Mouse (Mus musculus) MEL (cell line): ENCODE results near the gene Myh6. TPM values are rescaled to one million over a fixed set of nuclear protein-coding genes. Genes with fewer than 3 reads are reported as not detected.

Source experiments
- DNase-seq: peaks from one replicate; pipeline ENCODE4 v3.0.0; 2011; ENCODE audit warnings: low read depth, low spot score
- H3K27ac ChIP-seq: 2 replicates; pipeline ENCODE4 v1.5.1; 2012; ENCODE audit warnings: low read depth, mild to moderate bottlenecking, control low read depth, low read length, moderate library complexity; ENCODE audit not compliant: control insufficient read depth
- H3K27me3 ChIP-seq, 2 experiments: fragments of 150-350 bp in 1 of 2; sonication (generic) in 1 of 2; 2 replicates each; pipeline ENCODE4 v1.6.1; 2012; ENCODE audit warnings: low read length in 2 of 2, mild to moderate bottlenecking in 2 of 2, improper control_type of control experiment in 1 of 2, moderate library complexity in 1 of 2; ENCODE audit not compliant: insufficient read depth in 2 of 2, control insufficient read depth in 1 of 2
- H3K36me3 ChIP-seq, 2 experiments: 2 replicates each; pipeline ENCODE4 v1.6.1; 2012 to 2014; ENCODE audit warnings: low read length in 2 of 2, improper control_type of control experiment in 1 of 2, inconsistent platforms in 1 of 2, mild to moderate bottlenecking in 1 of 2; ENCODE audit not compliant: insufficient read depth in 2 of 2, control insufficient read depth in 1 of 2
- H3K4me1 ChIP-seq, 2 experiments: fragments of 150-350 bp in 1 of 2; sonication (generic) in 1 of 2; 2 replicates each; pipeline ENCODE4 v1.6.1; 2012; ENCODE audit warnings: low read length in 2 of 2, improper control_type of control experiment in 1 of 2, mild to moderate bottlenecking in 1 of 2; ENCODE audit not compliant: insufficient read depth in 2 of 2, control insufficient read depth in 1 of 2
- H3K4me3 ChIP-seq, 2 experiments: fragments of 150-350 bp in 1 of 2; sonication (generic) in 1 of 2; 2 replicates each; pipeline ENCODE4 v1.5.1; 2012; ENCODE audit warnings: low read depth in 2 of 2, low read length in 2 of 2, mild to moderate bottlenecking in 2 of 2, moderate library complexity in 2 of 2, control low read depth in 1 of 2, improper control_type of control experiment in 1 of 2; ENCODE audit not compliant: control insufficient read depth in 1 of 2, insufficient read depth in 1 of 2
- H3K79me2 ChIP-seq: 2 replicates; pipeline ENCODE4 v1.6.1; 2012; ENCODE audit warnings: mild to moderate bottlenecking, low read length, moderate library complexity; ENCODE audit not compliant: control insufficient read depth, poor library complexity, insufficient read depth
- H3K9ac ChIP-seq: 2 replicates; pipeline ENCODE4 v1.6.1; 2012; ENCODE audit warnings: low read depth, mild to moderate bottlenecking, control low read depth, low read length, moderate library complexity; ENCODE audit not compliant: control insufficient read depth, poor library complexity, severe bottlenecking
- H3K9me3 ChIP-seq: fragments of 150-350 bp; sonication (generic); replicated peaks from 2 replicates; pipeline ENCODE4 v1.6.1; 2012; ENCODE audit warnings: mild to moderate bottlenecking, low read length, improper control_type of control experiment, moderate library complexity; ENCODE audit not compliant: insufficient read depth
- BHLHE40 ChIP-seq: IDR thresholded peaks from 2 replicates; pipeline ENCODE4 v1.6.1; 2012; ENCODE audit warnings: low read depth, mild to moderate bottlenecking, inconsistent platforms, low read length, improper control_type of control experiment, borderline replicate concordance
- CHD1 ChIP-seq: IDR thresholded peaks from 2 replicates; pipeline ENCODE4 v1.6.1; 2012; ENCODE audit warnings: low read depth, mild to moderate bottlenecking, inconsistent platforms, low read length, improper control_type of control experiment
- CHD2 ChIP-seq: IDR thresholded peaks from 2 replicates; pipeline ENCODE4 v1.6.1; 2011; ENCODE audit warnings: low read length, improper control_type of control experiment
- ELF1 ChIP-seq: IDR thresholded peaks from 2 replicates; pipeline ENCODE4 v1.6.1; 2014; ENCODE audit warnings: low read depth, mild to moderate bottlenecking, inconsistent platforms, low read length, improper control_type of control experiment, moderate library complexity
- EP300 ChIP-seq, 2 experiments: IDR thresholded peaks; 2 replicates each; pipeline ENCODE4 v1.6.1; 2011; ENCODE audit warnings: improper control_type of control experiment in 2 of 2, low read length in 2 of 2, low read depth in 1 of 2, mild to moderate bottlenecking in 1 of 2
- ETS1 ChIP-seq: IDR thresholded peaks from 2 replicates; pipeline ENCODE4 v1.6.1; 2012; ENCODE audit warnings: low read depth, mild to moderate bottlenecking, inconsistent platforms, low read length, improper control_type of control experiment, moderate library complexity
- GABPA ChIP-seq: IDR thresholded peaks from 2 replicates; pipeline ENCODE4 v1.6.1; 2012; ENCODE audit warnings: low read depth, mild to moderate bottlenecking, inconsistent platforms, low read length, improper control_type of control experiment, moderate library complexity
- GATA1 ChIP-seq: IDR thresholded peaks from 2 replicates; pipeline ENCODE4 v1.6.1; 2011; ENCODE audit warnings: low read depth, low read length, improper control_type of control experiment
- HCFC1 ChIP-seq: IDR thresholded peaks from 2 replicates; pipeline ENCODE4 v1.6.1; 2012; ENCODE audit warnings: low read depth, mild to moderate bottlenecking, inconsistent platforms, low read length, improper control_type of control experiment, moderate library complexity
- JUND ChIP-seq: IDR thresholded peaks from 2 replicates; pipeline ENCODE4 v1.6.1; 2011; ENCODE audit warnings: low read depth, mild to moderate bottlenecking, improper control_type of control experiment, low read length
- MAX ChIP-seq: IDR thresholded peaks from 2 replicates; pipeline ENCODE4 v1.6.1; 2011; ENCODE audit warnings: low read length, improper control_type of control experiment
- MEF2A ChIP-seq: IDR thresholded peaks from 2 replicates; pipeline ENCODE4 v1.6.1; 2014; ENCODE audit warnings: low read depth, mild to moderate bottlenecking, inconsistent platforms, low read length, improper control_type of control experiment; ENCODE audit not compliant: poor library complexity, insufficient replicate concordance, severe bottlenecking; ENCODE audit errors: extremely low read depth
- MXI1 ChIP-seq: IDR thresholded peaks from 2 replicates; pipeline ENCODE4 v1.6.1; 2011; ENCODE audit warnings: mild to moderate bottlenecking, low read depth, low read length, improper control_type of control experiment
- MYB ChIP-seq: IDR thresholded peaks from 2 replicates; pipeline ENCODE4 v1.6.1; 2011; ENCODE audit warnings: mild to moderate bottlenecking, low read depth, low read length, improper control_type of control experiment
- POLR2AphosphoS2 ChIP-seq: IDR thresholded peaks from 2 replicates; pipeline ENCODE4 v1.6.1; 2011; ENCODE audit warnings: low read length, improper control_type of control experiment
- POLR2AphosphoS5 ChIP-seq: IDR thresholded peaks from 2 replicates; pipeline ENCODE4 v1.6.1; 2012; ENCODE audit warnings: low read depth, borderline replicate concordance, mild to moderate bottlenecking, inconsistent platforms, low read length, moderate library complexity, mixed read lengths
- RAD21 ChIP-seq: IDR thresholded peaks from 2 replicates; pipeline ENCODE4 v1.6.1; 2011; ENCODE audit warnings: mild to moderate bottlenecking, low read depth, low read length, improper control_type of control experiment
- TAL1 ChIP-seq: IDR thresholded peaks from 2 replicates; pipeline ENCODE4 v1.6.1; 2012; ENCODE audit warnings: mild to moderate bottlenecking, inconsistent platforms, low read length, moderate library complexity, mixed read lengths
- TBP ChIP-seq: IDR thresholded peaks from 2 replicates; pipeline ENCODE4 v1.8.0; 2011; ENCODE audit warnings: low read depth, low read length, improper control_type of control experiment
- TCF12 ChIP-seq: IDR thresholded peaks from 2 replicates; pipeline ENCODE4 v1.6.1; 2014; ENCODE audit warnings: low read depth, mild to moderate bottlenecking, inconsistent platforms, low read length, improper control_type of control experiment, moderate library complexity
- USF1 ChIP-seq: IDR thresholded peaks from 2 replicates; pipeline ENCODE4 v1.6.1; 2014; ENCODE audit warnings: low read depth, mild to moderate bottlenecking, inconsistent platforms, low read length, improper control_type of control experiment, moderate library complexity
- USF2 ChIP-seq, 2 experiments: IDR thresholded peaks; 2 replicates each; pipeline ENCODE4 v1.6.1; 2011 to 2012; ENCODE audit warnings: improper control_type of control experiment in 2 of 2, low read length in 2 of 2, borderline replicate concordance in 1 of 2, inconsistent platforms in 1 of 2, low read depth in 1 of 2, mild to moderate bottlenecking in 1 of 2; ENCODE audit not compliant: insufficient read depth in 1 of 2
- ZKSCAN1 ChIP-seq: IDR thresholded peaks from 2 replicates; pipeline ENCODE4 v1.6.1; 2012; ENCODE audit warnings: low read depth, mild to moderate bottlenecking, inconsistent platforms, low read length, improper control_type of control experiment, moderate library complexity
- ZMIZ1 ChIP-seq: IDR thresholded peaks from 2 replicates; pipeline ENCODE4 v1.6.1; 2012; ENCODE audit warnings: low read depth, mild to moderate bottlenecking, inconsistent platforms, low read length, improper control_type of control experiment, moderate library complexity
- polyA plus RNA-seq, 2 experiments: library from polyadenylated mRNA; stranded (reverse) in 1 of 2; unstranded in 1 of 2; fragments of >175 nt in 1 of 2; fragments of >200 nt in 1 of 2; gene quantifications; 2 replicates each; pipeline versions ENCODE4 v1.2.1 to v1.2.4; 2012; ENCODE audit warnings: low replicate concordance in 2 of 2, low read depth in 1 of 2; ENCODE audit not compliant: insufficient read length in 2 of 2, insufficient read depth in 1 of 2, missing spikeins in 1 of 2
- total RNA-seq: library from RNA; depleted of rRNA; stranded (reverse); fragments of 300-350 nt; gene quantifications from 2 replicates; pipeline ENCODE4 v1.2.3, GENCODE M21; 2012

Myh6 gene
- total and polyA plus RNA-seq, 3 experiments, result not detected

- Histone ChIP-seq H3K4me1 (no peaks in the 10 kb centered on the region), H3K27me3 (peaks cover 2 to 4% of the 10 kb centered on the region in 2 experiments), H3K36me3 (no peaks in the 10 kb centered on the region), H3K4me3 (no peak overlapping the region), H3K27ac (no peak overlapping the region), H3K9me3 (no peaks in the 10 kb centered on the region), H3K79me2 (no peaks in the 10 kb centered on the region; the same call in 1 of the 2 replicates), H3K9ac (no peak overlapping the region)
- no peak for TF ChIP-seq ELF1
- TF ChIP-seq HCFC1, result no peak
- TF ChIP-seq GATA1, result no peak
- no peak for TF ChIP-seq TAL1
- TF ChIP-seq USF1, result no peak
- no peak for TF ChIP-seq ZKSCAN1
- no peak for TF ChIP-seq JUND
- no peak for TF ChIP-seq TBP
- TF ChIP-seq POLR2AphosphoS2, result no peak
- no peak for TF ChIP-seq MAX
- no peak for TF ChIP-seq ZMIZ1
- DNase-seq, result no peak
Measured at GRCm38 (mm10) chr14:54992196-54992595, 25.5 kb upstream of the Myh6 start.

GRCm38 (mm10) chr14:54989886-54990441, 23.2 kb upstream of the Myh6 start:
- Histone ChIP-seq H3K27ac (no peak overlapping the region), H3K4me1 (no peaks in the 10 kb centered on the region), H3K36me3 (no peaks in the 10 kb centered on the region), H3K27me3 (peaks cover 0 to 4% of the 10 kb centered on the region in 2 experiments; a peak in 3 of 4 replicates), H3K4me3 (no peak overlapping the region), H3K9ac (no peak overlapping the region), H3K79me2 (no peaks in the 10 kb centered on the region), H3K9me3 (no peaks in the 10 kb centered on the region)
- DNase-seq, result no peak
- no peak for TF ChIP-seq HCFC1
- no peak for TF ChIP-seq ETS1
- TF ChIP-seq USF1, result no peak
- no peak for TF ChIP-seq USF2 (IDR thresholded peaks at IDR 0.05; ENCODE audit: borderline replicate concordance in 1 of 2, insufficient read depth in 1 of 2, low read depth in 1 of 2, low read length in 2 of 2)
- TF ChIP-seq MEF2A, result no peak
- no peak for TF ChIP-seq BHLHE40
- no peak for TF ChIP-seq TBP
- TF ChIP-seq GABPA, result no peak
- TF ChIP-seq JUND, result no peak
- TF ChIP-seq MYB, result no peak
- TF ChIP-seq EP300 (IDR thresholded peaks at IDR 0.05; ENCODE audit: low read depth in 1 of 2, low read length in 2 of 2), result no peak
- TF ChIP-seq MXI1, result no peak
- TF ChIP-seq RAD21, result no peak
- TF ChIP-seq CHD1, result no peak
- no peak for TF ChIP-seq TCF12
- TF ChIP-seq GATA1, result no peak
- TF ChIP-seq POLR2AphosphoS5, result no peak
- no peak for TF ChIP-seq CHD2
